Comparison of ENCODE assay signal across 8 mouse cellular contexts in the genomic region with DNA sequence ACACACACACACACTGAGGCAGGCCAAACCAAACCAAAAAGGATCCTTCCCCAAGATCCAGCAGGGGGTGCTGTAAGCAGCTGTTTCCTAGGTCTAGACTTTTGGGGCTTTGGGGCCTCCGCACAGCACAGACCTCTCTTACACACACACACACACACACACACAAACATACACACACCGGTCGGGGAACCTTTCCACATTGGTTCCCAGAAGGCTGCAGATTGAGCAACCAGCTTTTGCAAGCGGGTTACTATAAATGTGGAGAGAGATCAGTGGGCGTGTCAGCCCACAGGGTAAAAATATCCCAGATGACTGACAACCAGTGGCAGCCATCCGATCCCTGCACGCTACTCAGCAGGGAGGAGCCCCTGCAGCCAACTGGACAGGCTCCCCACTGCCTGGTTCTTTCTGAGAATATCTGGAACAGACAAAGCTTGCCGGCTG.
DNase-seq lines count a peak whose midpoint lies in the region; ATAC-seq lines count a peak whose summit lies in the region.

No protein-coding gene starts in this region.

- ATAC-seq in heart, embryonic 13.5 days (ENCODE audit: extremely low read depth, insufficient number of reproducible peaks, low FRiP score, low TSS enrichment) = peak; percentile 57; the same call in 1 of the 2 replicates
- no peak for ATAC-seq in activated CD4-positive, CD25-positive, alpha-beta regulatory T cell, adult 4 months

- H3K4me2 ChIP-seq in heart, embryonic 13.5 days = peak overlapping the region; percentile 55

- H3K4me1 ChIP-seq in heart, embryonic 13.5 days = peaks cover 46% of the 10 kb centered on the region

- peak overlapping the region; percentile 7; the same call in 1 of the 2 replicates for H3K4me3 ChIP-seq in heart, embryonic 13.5 days

- no peaks in the 10 kb centered on the region for H3K9me3 ChIP-seq in heart, embryonic 13.5 days

- DNase-seq in MEL-GATA-1-ER (ENCODE audit: extremely low read depth, low read depth) = peak; percentile 65
- DNase-seq in adrenal gland, postnatal 36 days = peak; percentile 85 to 88
- DNase-seq in fibroblast of lung, adult 2 months (ENCODE audit: low read depth) = peak; percentile 98
- peak; percentile 54 to 75 for DNase-seq in layer of hippocampus, adult 18-20 months (ENCODE audit: low spot score in 2 of 2)
- peak; percentile 86 to 90 for DNase-seq in lung, adult 18-20 months
- peak; percentile 62 for DNase-seq in right cerebral cortex, adult 18-20 months

- H3K9ac ChIP-seq in heart, embryonic 13.5 days = peak overlapping the region; percentile 56

- no peaks in the 10 kb centered on the region for H3K27me3 ChIP-seq in heart, embryonic 13.5 days (replicated peaks)

- WGBS in heart, embryonic 13.5 days = 9% methylated on average over 8 of the region's 8 CpGs

- peaks cover 16% of the 10 kb centered on the region for H3K36me3 ChIP-seq in heart, embryonic 13.5 days

- H3K27ac ChIP-seq in heart, embryonic 13.5 days (replicated peaks) = peak overlapping the region; percentile 87
